Mouse (Mus musculus) right cerebral cortex, postnatal 10 days (tissue): ENCODE measurements around the gene Plekha5.

ENCODE experiments used
- DNase-seq, 2 experiments: peaks; one replicate each; pipeline ENCODE4 v3.0.0; 2021; ENCODE audit warnings: low spot score in 2 of 2

Plekha5 gene

DNA sequence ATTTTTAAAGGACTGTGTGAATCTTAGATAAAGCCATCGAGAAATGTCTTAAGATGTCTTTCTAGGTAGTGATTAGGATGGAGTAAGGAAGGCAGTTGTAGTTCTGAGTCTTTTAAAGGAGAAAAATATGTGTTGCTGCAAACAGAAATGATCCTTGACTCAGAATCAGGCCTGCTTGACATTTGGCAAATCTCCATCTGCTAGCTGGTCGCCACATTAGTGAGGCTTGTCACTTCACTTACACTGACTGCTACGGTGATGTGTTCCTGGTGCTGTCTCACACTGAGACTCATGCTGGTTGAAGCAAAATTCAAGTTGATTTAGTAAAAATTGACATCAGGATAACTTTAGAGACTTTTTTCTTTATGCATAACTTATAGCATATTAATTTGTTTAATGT, 32.0 kb downstream of the Plekha5 start:
- DNase-seq: no peak

DNA sequence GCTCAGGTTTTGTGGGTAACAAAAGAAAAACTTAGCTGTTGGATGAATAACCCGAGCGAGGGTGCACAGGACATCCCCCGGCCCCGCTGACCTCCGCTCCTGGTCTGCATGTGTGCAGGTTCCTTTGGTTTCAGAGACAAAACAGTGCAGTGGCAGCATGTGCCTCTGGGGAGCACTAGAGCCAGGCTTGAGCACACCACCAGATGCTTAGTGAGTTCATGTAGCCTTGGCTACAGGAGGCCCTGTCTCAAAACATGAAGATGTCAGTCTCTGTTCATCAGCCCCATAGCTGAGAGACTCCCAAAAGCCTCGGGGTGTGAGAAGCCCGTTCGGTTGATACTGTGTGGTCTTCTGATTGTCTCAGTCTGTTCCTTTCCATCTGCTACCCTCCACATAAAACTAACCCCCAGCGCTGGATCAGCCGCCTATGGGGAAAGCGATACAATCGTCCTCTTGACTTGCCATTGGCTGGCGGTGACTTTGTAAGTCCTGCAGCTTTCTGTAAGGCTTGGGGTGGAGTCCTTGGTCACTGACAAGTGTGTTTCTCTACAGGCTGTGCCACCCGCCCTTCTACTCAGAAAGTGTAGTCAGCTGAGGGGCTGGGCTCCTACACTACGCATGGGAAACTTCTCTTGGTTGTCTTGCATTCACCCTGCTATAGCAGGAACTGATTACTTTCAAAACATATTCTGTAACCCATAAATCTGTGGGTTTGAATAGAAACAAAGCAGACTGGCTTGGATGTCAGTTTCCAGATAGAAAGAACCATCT, 32.7 kb downstream of the Plekha5 start:
- no peak for DNase-seq

DNA sequence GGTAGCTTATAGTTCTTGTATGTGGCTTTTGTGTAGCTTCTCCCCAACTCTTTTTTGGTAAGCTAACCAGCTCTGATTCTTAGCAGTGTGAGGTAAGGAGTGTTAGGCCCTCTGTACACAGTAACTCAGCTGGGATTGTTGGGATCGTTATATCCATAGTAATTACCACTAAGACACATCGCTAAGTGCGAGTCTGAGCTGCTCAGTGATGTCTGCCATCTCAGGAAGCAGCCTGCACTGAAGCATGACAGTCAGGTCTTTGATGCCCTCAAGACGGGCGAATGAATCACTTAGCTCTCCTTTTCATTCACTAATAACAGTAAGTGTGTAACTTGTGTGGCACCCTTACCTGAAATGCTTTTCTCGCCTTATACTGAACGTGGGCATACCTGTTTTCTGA, 36.5 kb downstream of the Plekha5 start:
- peak in 1 of 2 experiments; percentile 4 for DNase-seq

DNA sequence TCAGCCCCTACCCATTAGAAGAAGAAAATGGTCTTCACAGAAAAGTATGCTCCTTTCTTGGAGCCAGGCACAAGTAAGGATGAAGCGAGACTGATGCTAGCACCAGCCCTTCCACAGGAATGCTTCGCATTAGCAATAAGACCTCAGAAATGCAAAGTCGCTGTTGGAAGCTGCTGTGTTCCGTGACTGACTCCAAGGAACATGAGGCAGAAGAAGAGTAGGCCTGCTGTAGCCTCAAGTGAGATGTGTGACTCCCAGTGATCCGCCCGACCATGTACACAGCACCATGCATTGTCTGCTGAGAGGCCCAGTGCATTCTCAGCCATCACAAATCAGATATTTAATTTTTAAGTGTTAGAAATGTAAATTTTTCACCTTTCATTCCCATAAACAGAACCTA, 41.0 kb downstream of the Plekha5 start:
- DNase-seq: no peak

DNA sequence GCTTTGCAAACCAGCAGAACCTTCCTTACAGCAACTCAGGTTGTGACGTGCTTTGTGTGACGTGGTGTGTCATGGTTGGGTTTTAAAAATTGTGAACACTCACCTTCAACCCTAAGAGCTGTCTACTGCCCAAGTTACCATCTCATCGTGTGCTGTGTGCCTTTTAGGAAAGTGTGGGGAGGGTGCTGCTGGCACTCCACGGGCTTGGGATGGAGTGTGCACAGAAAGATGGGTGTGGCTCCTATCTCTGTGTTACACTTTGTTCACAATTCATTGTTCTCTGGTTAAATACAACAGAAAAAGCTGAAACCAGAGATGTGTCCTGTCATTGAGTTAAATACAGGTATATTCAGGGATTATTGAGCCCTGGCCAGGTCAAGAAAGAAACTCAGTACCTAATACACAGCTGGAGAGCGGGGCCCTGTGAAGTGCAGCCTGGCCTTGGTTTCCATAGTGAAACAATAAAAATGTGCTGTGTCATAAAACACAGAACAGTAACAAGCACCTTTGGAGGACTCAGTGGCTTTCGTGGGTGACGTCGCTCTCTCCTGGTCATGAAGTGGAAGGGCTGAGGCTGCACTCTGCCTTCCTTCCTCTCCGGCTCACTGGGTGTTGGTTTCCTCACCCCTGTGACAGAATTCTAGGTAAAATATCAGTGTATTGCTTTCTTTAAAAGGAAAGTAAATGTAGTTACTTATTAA, 42.2 kb downstream of the Plekha5 start:
- DNase-seq: no peak

DNA sequence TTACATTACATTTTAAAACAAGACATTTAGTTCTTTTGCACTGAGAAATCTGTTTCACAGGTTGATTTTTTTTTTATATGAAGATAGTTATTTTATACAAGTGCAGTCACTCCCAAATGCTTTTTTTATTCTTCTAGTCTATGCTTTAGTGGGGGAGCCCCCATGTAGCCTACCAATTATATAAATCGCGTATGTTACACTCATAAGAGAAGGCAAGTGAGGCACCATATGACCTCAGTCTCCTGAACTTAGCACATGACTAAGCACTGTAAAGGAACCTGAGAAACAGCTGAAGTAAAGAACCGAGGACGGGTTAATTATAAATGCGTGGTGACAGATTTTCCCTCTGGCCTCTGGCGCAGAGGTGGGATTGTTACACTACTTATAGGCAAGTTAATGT, 43.0 kb downstream of the Plekha5 start:
- no peak for DNase-seq

DNA sequence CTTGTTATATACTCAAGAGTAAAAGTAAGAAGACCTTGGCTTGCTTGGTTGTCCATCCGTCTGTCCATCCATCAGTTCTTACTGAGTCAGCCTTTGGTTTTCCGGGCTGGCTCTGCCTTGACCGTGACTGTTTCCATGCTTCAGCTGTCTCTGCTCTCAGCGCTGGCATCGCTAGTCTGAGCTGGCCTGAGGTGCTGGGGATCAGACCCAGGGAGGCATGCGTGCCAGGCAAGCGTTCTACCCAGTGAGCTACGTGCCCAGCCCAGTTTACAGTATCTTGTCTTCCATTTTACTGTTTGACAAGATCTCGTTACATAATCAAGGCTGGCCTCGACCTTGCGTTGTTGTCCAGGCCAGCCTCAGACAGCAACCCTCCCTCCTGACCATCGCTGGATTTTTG, 44.0 kb downstream of the Plekha5 start:
- DNase-seq: no peak

DNA sequence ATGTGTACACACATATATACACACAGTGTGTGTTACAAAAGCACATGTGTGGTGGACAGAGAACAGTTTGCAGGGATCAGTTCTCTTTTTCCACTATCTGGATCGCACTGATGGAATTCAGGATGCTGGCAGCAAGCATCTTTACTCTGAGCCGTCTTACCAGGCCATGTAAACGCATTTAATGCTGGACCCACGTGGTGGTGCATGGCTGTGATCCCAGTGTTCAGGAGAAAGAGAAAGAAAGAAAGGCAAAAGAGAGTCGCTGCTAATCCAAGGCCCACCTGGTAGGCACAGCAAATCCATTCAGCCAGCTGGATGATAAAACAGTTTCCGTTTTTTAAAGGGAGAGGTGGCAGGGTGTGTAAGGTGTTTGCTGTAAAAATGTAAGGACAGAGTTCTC, 45.9 kb downstream of the Plekha5 start:
- no peak for DNase-seq

DNA sequence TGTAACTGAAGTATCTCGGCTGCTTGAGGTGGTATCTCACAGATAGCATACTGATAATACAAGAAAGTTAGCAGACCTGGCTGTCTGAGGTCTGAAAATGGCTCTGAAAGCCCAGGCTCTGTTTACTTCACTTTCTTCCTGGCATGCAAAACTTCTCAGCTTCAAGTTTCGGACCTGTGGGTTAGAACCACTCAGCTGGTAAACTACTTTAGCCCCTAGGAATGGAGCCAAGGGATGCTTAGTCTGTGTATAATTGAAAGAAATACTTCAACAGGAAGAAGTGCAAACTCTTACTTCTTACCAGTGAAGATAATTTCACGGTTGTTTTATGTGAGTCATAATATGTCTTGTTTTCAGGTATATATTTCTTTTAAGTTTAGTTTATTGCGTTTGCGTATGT, 47.9 kb downstream of the Plekha5 start:
- DNase-seq: no peak

DNA sequence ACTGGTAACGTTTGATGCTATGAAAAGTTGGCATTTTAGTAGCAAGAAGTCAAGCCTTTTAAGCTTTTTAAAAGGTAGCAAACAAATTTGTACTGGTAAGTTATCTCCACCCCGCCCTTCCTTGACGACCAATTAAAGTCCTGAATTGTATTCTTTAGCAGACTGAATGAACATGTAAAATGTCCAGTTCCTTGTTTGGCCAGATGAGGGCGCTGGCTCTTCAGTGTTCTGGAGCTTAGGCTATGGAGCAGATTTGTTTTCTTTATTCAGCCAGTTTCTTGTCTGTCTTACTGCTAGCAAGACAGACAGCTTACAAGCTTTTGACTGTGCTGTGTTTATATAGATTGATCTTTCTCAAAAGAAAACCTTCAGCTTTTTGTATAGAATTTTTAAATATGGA, 48.5 kb downstream of the Plekha5 start:
- DNase-seq: peak; percentile 64 to 75

DNA sequence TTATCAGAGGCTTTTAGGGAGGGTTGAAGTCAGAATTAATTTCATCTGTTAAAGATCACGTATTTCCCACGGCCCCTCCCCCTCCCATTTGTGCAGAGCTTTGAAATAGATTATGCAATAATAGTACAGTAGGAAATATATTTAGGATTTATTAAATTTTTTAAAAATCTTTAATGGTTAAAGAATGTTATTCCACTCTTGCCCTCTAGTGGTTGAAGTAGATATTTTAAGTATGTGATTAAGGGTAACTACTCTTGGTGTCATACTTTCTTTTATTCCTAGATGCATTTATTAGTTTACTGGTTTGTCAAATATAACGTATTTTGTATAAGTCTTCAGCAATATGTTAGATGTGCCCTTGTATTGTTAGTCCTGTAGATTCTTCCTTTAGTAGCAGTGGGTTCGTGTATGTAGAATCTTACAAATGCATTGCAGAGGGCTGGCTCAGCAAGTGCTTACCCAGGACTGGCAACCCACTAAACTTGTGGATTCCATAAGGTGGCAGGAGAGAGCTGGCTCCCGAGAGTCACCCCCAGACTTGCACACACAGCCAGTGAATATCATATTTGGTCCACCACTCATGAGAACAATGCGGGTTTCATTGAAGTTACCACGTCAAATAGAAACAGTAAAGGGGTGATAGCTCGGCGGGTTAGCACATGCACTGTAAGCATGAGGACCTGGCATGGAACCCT, 51.7 kb downstream of the Plekha5 start:
- no peak for DNase-seq

DNA sequence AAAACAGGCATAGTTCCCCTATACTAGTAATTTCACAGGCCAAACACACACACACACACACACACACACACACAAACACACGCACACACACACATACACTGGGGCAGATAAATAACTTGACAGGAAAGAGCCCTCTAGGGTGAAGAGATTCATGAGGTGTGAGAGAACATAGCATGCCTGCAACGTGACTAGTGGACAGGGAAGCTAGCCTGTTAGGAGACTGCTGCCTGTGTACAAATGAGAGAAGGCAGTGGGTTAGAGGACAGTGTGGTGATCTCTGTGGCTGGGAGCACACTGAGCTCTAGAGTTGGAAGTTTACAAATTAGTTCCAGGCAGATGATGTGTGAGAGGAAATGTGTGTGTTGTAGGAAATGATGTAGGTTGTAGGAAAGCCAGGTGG, 53.1 kb downstream of the Plekha5 start:
- DNase-seq: no peak

DNA sequence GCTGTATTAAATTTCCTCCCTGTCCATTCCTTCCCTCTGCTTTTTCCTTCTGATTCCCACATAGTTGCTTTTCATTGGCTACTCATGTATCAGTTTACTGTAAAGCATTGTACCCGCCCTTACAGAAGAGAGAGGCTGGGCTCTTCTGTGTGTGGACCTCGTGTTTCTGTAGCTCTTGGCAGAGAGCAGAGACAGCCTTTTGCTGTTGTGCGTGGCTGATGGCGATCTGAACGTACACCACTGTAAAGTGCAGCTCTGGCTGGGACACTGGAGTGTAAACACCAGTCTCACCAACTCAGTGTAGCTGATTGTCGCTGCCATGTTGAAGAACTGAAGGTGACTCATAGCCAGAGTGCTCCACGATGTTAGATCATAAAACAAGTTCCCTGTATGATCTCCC, 54.2 kb downstream of the Plekha5 start:
- DNase-seq: no peak

DNA sequence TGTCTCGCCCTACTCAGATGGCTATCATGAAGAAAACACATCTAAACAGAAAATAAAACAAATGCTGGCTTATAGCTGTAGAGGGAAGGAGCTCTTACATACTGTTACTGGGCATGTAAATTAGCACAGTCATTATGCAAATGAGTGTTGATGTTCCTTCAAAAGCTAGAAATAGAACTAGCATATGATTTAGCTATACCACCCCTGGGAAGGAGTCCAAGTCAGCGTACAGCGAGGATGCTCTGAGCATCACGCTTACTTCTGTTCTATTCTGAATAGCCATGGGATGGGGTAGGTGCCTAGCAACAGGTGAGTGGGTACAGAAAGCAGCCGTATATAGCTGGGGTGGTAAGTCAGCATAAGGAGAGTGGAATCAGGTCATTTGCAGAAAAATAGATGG, 55.1 kb downstream of the Plekha5 start:
- peak; percentile 84 to 91 for DNase-seq

DNA sequence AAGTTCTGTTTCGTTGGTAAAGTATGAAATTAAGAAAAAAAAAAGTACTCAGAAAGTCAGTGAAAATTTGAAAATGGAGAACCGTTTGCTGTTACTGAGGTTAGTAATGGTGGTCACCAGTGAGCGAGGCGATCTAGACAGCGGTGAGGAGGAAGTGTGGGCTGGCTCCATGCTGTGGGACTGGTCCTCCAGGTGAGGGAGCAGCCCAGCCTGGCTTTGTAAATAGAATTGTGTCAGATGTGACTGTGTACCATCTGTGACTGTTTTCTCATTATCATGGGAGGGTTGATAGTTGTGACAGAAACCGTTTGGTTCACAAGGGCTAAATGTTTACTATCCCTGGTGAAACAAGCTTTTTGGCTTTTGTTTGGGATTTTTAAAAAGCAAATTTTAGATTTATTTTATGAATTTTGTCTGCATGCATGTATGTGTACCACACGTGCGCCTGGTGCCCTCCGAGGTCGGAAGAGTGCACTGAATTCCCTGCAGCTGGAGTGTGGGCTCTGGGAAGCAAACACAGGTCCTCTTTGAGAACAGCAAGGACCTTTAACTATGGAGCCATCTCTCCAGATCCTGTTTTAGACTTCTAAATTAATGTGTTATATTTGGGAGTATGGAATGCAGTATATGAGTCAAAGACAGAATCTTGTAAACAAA, 56.7 kb downstream of the Plekha5 start:
- DNase-seq: no peak

DNA sequence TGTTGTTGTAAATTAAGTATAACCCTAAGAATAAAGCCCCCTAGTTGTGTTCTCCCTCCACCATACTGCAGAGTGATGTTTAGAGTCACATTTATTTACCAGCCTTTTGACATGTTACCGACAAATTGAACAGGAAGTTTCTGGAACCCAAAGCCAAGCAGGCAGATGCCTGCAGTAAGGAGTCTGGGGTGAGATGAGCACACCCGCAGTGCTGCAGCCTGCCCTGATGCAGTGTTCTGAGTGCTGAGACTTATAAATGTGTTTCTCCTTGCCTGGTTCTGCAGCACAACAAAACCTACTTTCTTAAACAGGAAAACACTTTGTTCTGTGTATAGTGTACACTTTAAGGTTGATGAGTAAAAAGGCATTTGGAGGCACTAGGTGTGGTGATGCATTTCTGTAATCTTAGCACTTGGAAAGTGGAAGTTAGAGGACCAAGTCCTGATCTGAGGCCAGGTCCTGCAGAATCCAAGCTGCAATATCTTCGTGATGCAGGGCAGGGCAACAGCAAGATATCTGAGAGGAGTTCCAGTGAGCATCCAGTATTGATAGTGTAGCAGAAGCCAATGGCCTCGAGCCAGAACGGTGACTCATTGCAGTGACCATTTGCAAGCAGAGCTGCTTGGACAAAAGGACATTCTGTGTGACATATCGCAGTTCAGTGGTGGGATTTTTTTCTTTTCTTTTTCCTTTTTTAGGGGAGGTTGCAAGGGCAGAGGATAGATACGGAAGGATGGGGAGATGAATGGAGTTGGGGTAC, 58.0 kb downstream of the Plekha5 start:
- peak; percentile 63 for DNase-seq

DNA sequence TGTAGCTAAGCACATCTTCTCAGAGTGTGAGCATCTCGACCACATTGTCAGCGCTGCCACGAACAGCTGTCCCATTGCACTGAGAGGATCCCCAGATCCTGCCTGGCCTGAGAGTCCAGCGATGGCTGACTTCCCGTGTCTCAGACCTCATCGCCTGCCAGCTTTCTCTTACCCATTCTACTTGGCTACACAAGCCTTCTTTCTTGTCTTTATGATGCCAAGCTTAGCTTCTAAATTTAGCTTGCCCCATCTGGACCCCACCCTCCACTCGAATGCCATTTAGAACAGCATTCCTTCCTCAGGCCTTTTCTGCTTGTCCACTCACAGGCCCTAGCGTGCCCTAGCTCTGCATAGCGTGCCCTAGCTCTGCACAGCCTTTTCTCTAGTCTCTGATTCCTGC, 60.3 kb downstream of the Plekha5 start:
- peak in 1 of 2 experiments; percentile 49 for DNase-seq

DNA sequence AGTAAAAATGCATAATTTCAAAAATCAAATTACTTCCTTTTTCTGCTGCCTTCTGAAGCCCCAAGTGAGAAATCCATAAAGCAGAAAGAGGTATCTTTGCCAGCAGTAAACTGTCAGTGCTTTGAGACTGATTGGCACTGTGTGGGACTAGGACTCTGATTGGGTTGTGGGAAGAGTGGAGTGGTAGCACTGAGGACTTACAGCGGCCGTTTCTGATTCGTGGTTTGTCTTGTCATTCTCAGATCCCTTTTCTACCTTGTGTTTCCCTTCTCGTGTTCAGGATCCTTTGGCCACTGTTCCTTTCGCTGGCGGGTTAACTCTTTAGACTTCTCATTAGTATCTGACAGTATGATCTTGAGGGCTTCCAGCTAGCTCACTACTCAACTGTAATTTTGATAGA, 61.8 kb downstream of the Plekha5 start:
- no peak for DNase-seq

DNA sequence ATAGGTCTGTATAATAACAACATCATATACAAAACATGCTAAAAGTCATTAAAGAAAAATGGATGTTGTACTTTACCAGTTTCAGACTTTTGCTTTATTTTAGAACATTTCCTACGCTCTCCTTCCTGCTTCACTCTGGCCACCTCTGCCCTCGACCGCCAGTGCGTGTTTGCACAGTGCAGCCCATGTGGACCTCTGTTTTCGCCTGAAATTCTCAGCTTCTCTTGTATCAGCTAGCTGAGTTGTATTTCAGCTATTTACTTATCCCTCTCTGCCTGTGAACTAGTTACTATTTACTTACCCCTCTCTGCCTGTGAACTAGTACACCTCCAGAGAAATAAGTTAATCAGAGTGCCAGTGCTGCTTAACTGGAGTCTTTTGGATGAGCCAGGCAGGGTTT, 62.8 kb downstream of the Plekha5 start:
- DNase-seq: no peak

DNA sequence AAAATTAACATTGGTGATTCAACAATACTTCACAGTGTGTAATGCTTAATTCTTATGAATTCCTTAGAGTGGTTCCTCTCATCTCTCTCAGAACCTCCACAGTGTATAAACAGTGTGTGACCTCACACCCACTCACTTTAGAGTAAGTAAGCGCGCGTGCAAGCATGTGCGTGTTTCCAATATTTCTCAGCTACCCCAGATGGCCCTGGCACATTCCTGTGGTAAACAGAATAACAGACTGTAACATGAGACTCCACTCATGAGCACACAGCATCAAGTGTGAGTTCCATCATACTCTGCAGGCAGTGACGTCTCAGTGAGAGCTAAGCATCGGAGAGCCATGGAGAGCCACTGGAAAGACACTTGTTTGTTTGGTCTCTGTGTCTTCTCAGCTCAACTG, 63.6 kb downstream of the Plekha5 start:
- DNase-seq: no peak

DNA sequence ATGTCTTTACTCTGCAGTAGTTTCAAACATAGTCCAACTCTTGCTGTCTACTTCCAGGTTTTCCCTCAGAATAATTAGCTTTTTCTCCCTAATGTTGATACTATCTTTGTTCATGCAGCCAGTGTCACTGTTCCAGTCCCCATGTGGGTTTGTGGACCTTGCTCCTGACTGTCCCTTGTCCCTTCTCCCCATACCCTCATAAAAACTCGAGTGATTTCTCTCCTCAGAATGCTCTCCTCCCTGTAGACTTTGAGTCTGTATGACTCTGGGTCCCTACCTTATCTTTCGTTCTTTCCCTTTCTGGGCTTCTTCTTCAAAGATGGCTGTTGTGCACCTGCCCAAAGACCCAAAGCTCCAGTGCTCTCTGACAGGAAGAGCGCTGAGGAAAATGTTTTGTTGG, 64.8 kb downstream of the Plekha5 start:
- DNase-seq: no peak

DNA sequence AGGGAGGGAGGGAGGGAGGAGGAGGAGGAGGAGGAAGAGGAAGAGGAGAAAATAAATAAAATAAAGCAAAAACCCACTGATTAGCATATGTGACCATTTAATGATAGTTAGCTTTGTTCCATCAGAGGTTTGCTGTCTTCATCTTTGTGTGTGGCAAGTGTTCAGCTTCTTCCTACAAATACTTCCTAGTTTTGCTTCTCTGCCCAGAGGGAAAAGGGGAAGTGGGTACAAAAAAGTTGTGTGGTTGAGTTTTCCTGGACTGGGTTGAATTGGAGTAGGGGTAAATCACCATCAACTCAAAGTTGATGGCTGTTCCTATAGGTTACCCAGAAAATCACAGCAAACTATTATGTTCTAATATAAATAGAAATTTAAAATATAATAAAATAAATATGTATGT, 65.7 kb downstream of the Plekha5 start:
- DNase-seq: no peak
